Mouse (Mus musculus) midbrain, embryonic 12.5 days (tissue): ENCODE measurements around the gene Wfdc2. TPM values are rescaled to one million over a fixed set of nuclear protein-coding genes. Genes with fewer than 3 reads are reported as not detected.
"Not testable (repeated sequence)": the region's sequence is repeated elsewhere in the genome, so short reads cannot be mapped to it uniquely, and the experiment has no call there.

Experiments
- ATAC-seq: fragments of 200-750 bp; cut with Nextera tagmentation; 2 replicates; pipeline ENCODE4 v1.8.0; 2017; ENCODE audit warnings: low read depth, moderate TSS enrichment, moderate library complexity; ENCODE audit not compliant: low FRiP score
- H3K27ac ChIP-seq: fragments of 300-500 bp; sonication (generic); replicated peaks from 2 replicates; pipeline ENCODE4 v1.5.1; 2016; ENCODE audit warnings: mild to moderate bottlenecking
- H3K27me3 ChIP-seq: fragments of 300-500 bp; sonication (generic); 2 replicates; pipeline ENCODE4 v1.6.1; 2016; ENCODE audit warnings: mild to moderate bottlenecking
- H3K36me3 ChIP-seq: fragments of 300-500 bp; sonication (generic); 2 replicates; pipeline ENCODE4 v1.6.1; 2016
- H3K4me1 ChIP-seq: fragments of 300-500 bp; sonication (generic); 2 replicates; pipeline ENCODE4 v1.6.1; 2016
- H3K4me2 ChIP-seq: fragments of 300-500 bp; sonication (generic); replicated peaks from 2 replicates; pipeline ENCODE4 v1.6.1; 2016; ENCODE audit warnings: mild to moderate bottlenecking, moderate library complexity
- H3K4me3 ChIP-seq: fragments of 300-500 bp; sonication (generic); 2 replicates; pipeline ENCODE4 v1.5.1; 2016; ENCODE audit warnings: mild to moderate bottlenecking
- H3K9ac ChIP-seq: fragments of 300-500 bp; sonication (generic); replicated peaks from 2 replicates; pipeline ENCODE4 v1.6.1; 2016; ENCODE audit warnings: mild to moderate bottlenecking, moderate library complexity
- H3K9me3 ChIP-seq: fragments of 300-500 bp; sonication (generic); 2 replicates; pipeline ENCODE4 v1.6.1; 2016; ENCODE audit warnings: mild to moderate bottlenecking
- WGBS: fragments of 180-500 bp; shearing (Covaris S2); methylation state at CpG from one replicate; pipeline ENCODE4 v1.1.7; 2016; 5-methylcytosine and 5-hydroxymethylcytosine counted together
- polyA plus RNA-seq: library from polyadenylated mRNA; unstranded; fragments of >200 nt; fragmentation: Nextera tagmentation; extraction: Ambion mirVana; gene quantifications from 2 replicates; pipeline ENCODE4 v1.2.1, GENCODE M21; 2016

The Wfdc2 gene
- polyA plus RNA-seq, 1 experiment from 2014 or later: 15.3 TPM

DNA sequence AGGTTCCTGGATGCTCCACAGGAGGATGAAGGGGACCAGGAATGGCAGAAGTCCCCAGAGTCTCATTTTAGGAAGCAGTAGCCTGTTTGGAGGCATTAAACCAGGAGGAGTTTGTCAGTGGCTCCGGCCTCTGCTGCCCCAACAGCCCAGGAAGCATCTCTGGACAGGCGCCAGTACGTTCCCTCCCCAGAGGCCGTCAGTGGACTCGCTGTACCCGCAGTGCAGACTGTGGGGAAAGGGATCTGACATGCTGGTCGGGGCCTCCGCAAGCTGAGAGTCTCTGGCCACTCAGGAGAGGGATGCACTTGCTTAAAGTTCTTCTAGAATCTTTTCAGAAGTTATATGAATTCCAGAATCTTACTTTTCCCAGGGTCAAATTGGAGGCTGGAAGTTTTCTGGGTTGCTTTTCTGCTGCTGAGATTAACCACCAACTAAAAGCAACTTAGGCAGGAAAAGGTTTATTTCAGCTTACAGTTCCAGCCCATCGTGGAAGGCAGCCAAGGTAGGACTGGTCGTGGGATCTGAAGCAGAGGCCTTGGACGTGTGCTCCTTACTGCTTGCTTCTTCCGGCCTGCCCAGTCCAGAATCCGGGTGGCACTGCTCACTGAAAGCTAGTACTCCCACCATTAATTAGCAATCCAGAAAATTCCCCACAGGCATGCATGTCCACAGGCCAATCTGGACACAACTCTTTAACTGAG, 23.0 kb downstream of the Wfdc2 start, which contains the start of gene Wfdc6a:
Gene Wfdc6a, minus strand, starts transcription at position 423 of the 701 bp plus-strand sequence.
- ATAC-seq: not testable (repeated sequence)

DNA sequence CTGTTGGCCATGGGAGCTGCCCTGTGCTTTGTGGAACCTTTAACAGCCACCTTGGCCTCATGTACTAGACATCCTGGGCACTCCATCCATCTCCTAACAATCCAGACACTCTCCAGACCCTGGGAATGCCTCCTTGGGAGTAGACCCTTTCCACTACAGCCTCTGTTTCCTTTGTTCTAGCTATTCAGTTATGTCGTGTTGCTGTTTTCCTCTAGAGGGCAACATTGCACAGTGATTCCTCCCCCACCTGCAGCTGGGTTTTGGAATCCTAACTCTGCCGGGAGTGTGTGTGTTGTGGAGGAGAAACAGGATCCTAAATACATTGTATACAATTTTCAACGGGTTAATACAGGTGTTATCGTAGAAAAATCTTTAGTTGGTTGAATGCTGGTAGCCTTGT, 29.8 kb downstream of the Wfdc2 start:
- 7% methylated on average over 4 of the region's 4 CpGs for WGBS
- no peak overlapping the region for H3K27ac ChIP-seq
- no peak for ATAC-seq

More for the DNA sequence above, 23.0 kb downstream of the Wfdc2 start, which contains the start of gene Wfdc6a:
- H3K36me3 ChIP-seq, H3K9ac ChIP-seq, H3K4me3 ChIP-seq, H3K9me3 ChIP-seq, H3K27me3 ChIP-seq, H3K4me1 ChIP-seq, H3K4me2 ChIP-seq, H3K27ac ChIP-seq: not testable (repeated sequence)
- 69% methylated on average over 13 of the region's 13 CpGs for WGBS

DNA sequence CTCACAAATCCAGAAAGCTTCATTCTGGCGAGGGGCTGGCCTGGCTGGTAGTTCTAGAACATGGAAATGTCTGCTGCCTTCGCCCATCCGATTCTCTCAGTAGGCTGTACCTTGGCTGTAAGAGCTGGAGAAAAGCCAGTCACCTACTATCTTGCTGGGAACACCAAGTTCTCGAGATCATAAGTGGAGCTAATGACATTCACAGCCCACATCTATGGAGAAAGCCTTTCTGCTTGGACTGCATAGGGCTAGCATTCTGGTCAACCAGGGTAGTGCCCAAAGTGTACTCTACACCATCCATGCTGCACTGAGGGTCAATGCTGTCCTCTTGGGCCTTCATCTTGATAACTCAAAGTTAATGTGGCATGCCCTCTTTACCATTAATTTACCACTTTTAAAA, 31.3 kb downstream of the Wfdc2 start, which contains the start of gene Eppin:
Gene Eppin, minus strand, starts transcription at position 101 of the 400 bp plus-strand sequence.
- no peak for ATAC-seq
- H3K9ac ChIP-seq: no peak within 1 kb of the TSS
- no peaks in the 10 kb centered on the region; the same call in 1 of the 2 replicates for H3K27me3 ChIP-seq
- H3K36me3 ChIP-seq: no peaks in the 10 kb centered on the region
- H3K9me3 ChIP-seq: no peaks in the 10 kb centered on the region
- no peak within 1 kb of the TSS for H3K4me2 ChIP-seq
- no peak within 1 kb of the TSS for H3K27ac ChIP-seq
- H3K4me3 ChIP-seq: no peak within 1 kb of the TSS
- WGBS: 70% methylated on average over 4 of the region's 4 CpGs
- no peaks in the 10 kb centered on the region for H3K4me1 ChIP-seq

More for the DNA sequence above, 29.8 kb downstream of the Wfdc2 start:
- Histone ChIP-seq H3K4me3 (no peak overlapping the region), H3K9ac (no peak overlapping the region), H3K36me3 (no peaks in the 10 kb centered on the region), H3K9me3 (no peaks in the 10 kb centered on the region), H3K27me3 (no peaks in the 10 kb centered on the region; the same call in 1 of the 2 replicates), H3K4me1 (no peaks in the 10 kb centered on the region), H3K4me2 (no peak overlapping the region)

DNA sequence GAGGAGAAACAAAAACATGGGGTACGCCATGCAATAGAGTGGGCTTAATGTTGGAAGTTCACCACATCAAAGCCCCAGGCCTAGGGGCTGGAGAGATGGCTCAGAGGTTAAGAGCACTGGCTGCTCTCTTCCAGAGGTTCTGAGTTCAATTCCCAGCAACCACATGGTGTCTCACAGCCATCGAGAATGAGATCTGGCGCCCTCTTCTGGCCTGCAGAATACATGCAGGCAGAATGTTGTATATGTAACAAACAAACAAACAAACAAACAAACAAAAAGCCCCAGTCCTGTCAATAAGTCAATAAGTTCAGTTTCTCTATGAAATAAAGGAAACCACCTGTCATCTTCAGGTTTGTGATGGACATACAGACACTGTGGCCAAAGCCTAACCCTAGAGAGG, 38.0 kb downstream of the Wfdc2 start:
- WGBS: 72% methylated on average over 3 of the region's 3 CpGs

DNA sequence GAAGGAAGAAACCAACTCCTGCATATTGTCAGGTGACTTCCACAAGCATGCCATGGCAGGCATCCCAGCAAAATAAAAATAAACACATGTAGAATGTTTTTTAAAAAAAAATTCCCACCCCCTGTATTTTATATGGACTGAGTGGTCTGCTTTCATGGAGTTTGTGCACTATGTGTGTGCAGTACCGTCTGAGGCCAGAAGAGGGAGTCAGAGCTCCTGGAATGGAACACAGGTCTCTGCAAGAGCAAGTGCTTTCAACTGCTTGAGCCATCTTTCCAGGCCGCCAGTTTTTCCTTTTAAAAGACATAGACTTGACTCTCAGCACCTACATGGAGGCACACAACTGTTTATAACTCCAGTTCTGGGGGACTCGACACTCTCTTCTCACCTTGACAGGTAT, 41.3 kb downstream of the Wfdc2 start:
- Histone ChIP-seq H3K36me3 (no peaks in the 10 kb centered on the region), H3K27ac (no peak overlapping the region), H3K27me3 (no peaks in the 10 kb centered on the region; the same call in 1 of the 2 replicates), H3K4me2 (no peak overlapping the region), H3K9ac (no peak overlapping the region), H3K4me3 (no peak overlapping the region), H3K4me1 (no peaks in the 10 kb centered on the region), H3K9me3 (no peaks in the 10 kb centered on the region)
- no peak for ATAC-seq
- WGBS: 91% methylated on average over 3 of the region's 3 CpGs

More for the DNA sequence above, 38.0 kb downstream of the Wfdc2 start:
- no peaks in the 10 kb centered on the region for H3K27me3 ChIP-seq
- H3K4me2 ChIP-seq: no peak overlapping the region
- no peak overlapping the region for H3K27ac ChIP-seq
- ATAC-seq: no peak
- H3K4me3 ChIP-seq: no peak overlapping the region
- H3K36me3 ChIP-seq: no peaks in the 10 kb centered on the region
- no peaks in the 10 kb centered on the region for H3K4me1 ChIP-seq
- H3K9me3 ChIP-seq: no peaks in the 10 kb centered on the region
- no peak overlapping the region for H3K9ac ChIP-seq

GRCm38 (mm10) chr2:164604411-164604810, 42.2 kb downstream of the Wfdc2 start:
- 91% methylated on average over 8 of the region's 8 CpGs for WGBS
- Histone ChIP-seq H3K4me3 (no peak overlapping the region), H3K9me3 (no peaks in the 10 kb centered on the region), H3K27me3 (no peaks in the 10 kb centered on the region; the same call in 1 of the 2 replicates), H3K4me1 (no peaks in the 10 kb centered on the region), H3K27ac (no peak overlapping the region), H3K9ac (no peak overlapping the region), H3K4me2 (no peak overlapping the region), H3K36me3 (no peaks in the 10 kb centered on the region)
- ATAC-seq: no peak

GRCm38 (mm10) chr2:164608781-164609180, 46.6 kb downstream of the Wfdc2 start:
- 83% methylated on average over 6 of the region's 6 CpGs for WGBS
- Histone ChIP-seq H3K27me3 (no peaks in the 10 kb centered on the region; the same call in 1 of the 2 replicates), H3K9me3 (no peaks in the 10 kb centered on the region)

DNA sequence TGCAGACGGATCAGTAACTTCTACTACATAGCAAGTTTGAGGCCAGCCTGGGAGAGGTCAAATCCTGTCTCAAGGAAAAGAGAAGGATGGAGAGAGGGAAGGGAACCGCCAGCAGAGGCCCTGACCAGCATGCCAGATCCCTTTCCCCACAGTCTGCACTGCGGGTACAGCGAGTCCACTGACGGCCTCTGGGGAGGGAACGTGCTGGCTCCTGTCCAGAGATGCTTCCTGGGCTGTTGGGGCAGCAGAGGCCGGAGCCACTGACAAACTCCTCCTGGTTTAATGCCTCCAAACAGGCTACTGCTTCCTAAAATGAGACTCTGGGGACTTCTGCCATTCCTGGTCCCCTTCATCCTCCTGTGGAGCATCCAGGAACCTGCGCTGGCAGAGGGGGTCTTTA, 51.3 kb downstream of the Wfdc2 start, which contains the start of the genes Wfdc6b and Wfdc8:
Gene Wfdc6b, plus strand, starts transcription at position 52 of the 400 bp plus-strand sequence.
Gene Wfdc8, minus strand, starts transcription at position 156 of the 400 bp plus-strand sequence.
- H3K4me1 ChIP-seq, H3K9ac ChIP-seq, ATAC-seq, H3K27ac ChIP-seq, H3K27me3 ChIP-seq, H3K36me3 ChIP-seq, H3K4me3 ChIP-seq, H3K9me3 ChIP-seq, H3K4me2 ChIP-seq: not testable (repeated sequence)
- WGBS: 69% methylated on average over 8 of the region's 8 CpGs

More at GRCm38 (mm10) chr2:164608781-164609180, 46.6 kb downstream of the Wfdc2 start:
- ATAC-seq: no peak
- H3K4me3 ChIP-seq: no peak overlapping the region
- H3K9ac ChIP-seq: no peak overlapping the region
- H3K36me3 ChIP-seq: no peaks in the 10 kb centered on the region
- no peak overlapping the region for H3K27ac ChIP-seq
- no peak overlapping the region for H3K4me2 ChIP-seq
- no peaks in the 10 kb centered on the region for H3K4me1 ChIP-seq

GRCm38 (mm10) chr2:164615386-164615785, 53.2 kb downstream of the Wfdc2 start:
- WGBS: 95% methylated on average over 3 of the region's 3 CpGs
- ATAC-seq: no peak
- H3K9ac ChIP-seq: no peak overlapping the region
- no peak overlapping the region for H3K4me3 ChIP-seq
- no peak overlapping the region for H3K27ac ChIP-seq
- H3K4me2 ChIP-seq: no peak overlapping the region
- no peaks in the 10 kb centered on the region for H3K27me3 ChIP-seq
- no peaks in the 10 kb centered on the region for H3K4me1 ChIP-seq
- no peaks in the 10 kb centered on the region for H3K36me3 ChIP-seq
- no peaks in the 10 kb centered on the region for H3K9me3 ChIP-seq

Other genes with a start within 250 kb of the Wfdc2 start
- gene Svs6, start 245.7 kb upstream of the Wfdc2 start, polyA plus RNA-seq: not detected in 2 replicates
- not detected in 2 replicates for gene Svs5, start 229.7 kb upstream of the Wfdc2 start, polyA plus RNA-seq
- gene Slpi, start 173.3 kb upstream of the Wfdc2 start, polyA plus RNA-seq: not detected in 2 replicates
- gene Rbpjl, start 159.3 kb upstream of the Wfdc2 start, polyA plus RNA-seq: 0.15 TPM in 1 of 2 replicates, not detected in the other
- gene Matn4, start 157.3 kb upstream of the Wfdc2 start, polyA plus RNA-seq: 2.8 and 13.5 TPM in 2 replicates
- 10.5 and 11.3 TPM in 2 replicates for gene Sdc4, start 118.5 kb upstream of the Wfdc2 start, polyA plus RNA-seq
- 68.8 and 69.6 TPM in 2 replicates for gene Sys1, start 105.4 kb upstream of the Wfdc2 start, polyA plus RNA-seq
- gene Gm20458, start 101.4 kb upstream of the Wfdc2 start, polyA plus RNA-seq: 3.8 and 6.9 TPM in 2 replicates
- gene Trp53tg5, start 88.7 kb upstream of the Wfdc2 start, polyA plus RNA-seq: 0.19 TPM in 1 of 2 replicates, not detected in the other
- 4.7 and 6.0 TPM in 2 replicates for gene Dbndd2, start 76.3 kb upstream of the Wfdc2 start, polyA plus RNA-seq
- 46.2 and 48.7 TPM in 2 replicates for gene Pigt, start 64.9 kb upstream of the Wfdc2 start, polyA plus RNA-seq
- gene Spint3, start 11.0 kb downstream of the Wfdc2 start, polyA plus RNA-seq: not detected in 2 replicates
- gene Wfdc6a, start 23.0 kb downstream of the Wfdc2 start, polyA plus RNA-seq: not detected in 2 replicates
- not detected in 2 replicates for gene Eppin, start 31.2 kb downstream of the Wfdc2 start, polyA plus RNA-seq
- gene Wfdc6b, start 51.1 kb downstream of the Wfdc2 start, polyA plus RNA-seq: not detected in 2 replicates
- gene Wfdc8, start 51.2 kb downstream of the Wfdc2 start, polyA plus RNA-seq: not detected in 2 replicates
- not detected in 2 replicates for gene Wfdc16, start 76.4 kb downstream of the Wfdc2 start, polyA plus RNA-seq
- not detected in 2 replicates for gene Wfdc10, start 93.6 kb downstream of the Wfdc2 start, polyA plus RNA-seq
- gene Wfdc9, start 94.2 kb downstream of the Wfdc2 start, polyA plus RNA-seq: not detected in 2 replicates
- gene Wfdc11, start 111.7 kb downstream of the Wfdc2 start, polyA plus RNA-seq: not detected in 2 replicates
- gene Wfdc13, start 122.7 kb downstream of the Wfdc2 start, polyA plus RNA-seq: not detected in 2 replicates
- gene Spint4, start 136.1 kb downstream of the Wfdc2 start, polyA plus RNA-seq: not detected in 2 replicates
- not detected in 2 replicates for gene Spint5, start 152.9 kb downstream of the Wfdc2 start, polyA plus RNA-seq
- gene Wfdc3, start 183.5 kb downstream of the Wfdc2 start, polyA plus RNA-seq: 0.93 and 1.1 TPM in 2 replicates
- gene Dnttip1, start 183.6 kb downstream of the Wfdc2 start, polyA plus RNA-seq: 87.6 and 90.0 TPM in 2 replicates
- 438 and 455 TPM in 2 replicates for gene Ube2c, start 207.5 kb downstream of the Wfdc2 start, polyA plus RNA-seq
- gene Tnnc2, start 217.6 kb downstream of the Wfdc2 start, polyA plus RNA-seq: 0.52 and 0.77 TPM in 2 replicates
- 14.4 and 18.3 TPM in 2 replicates for gene Snx21, start 223.4 kb downstream of the Wfdc2 start, polyA plus RNA-seq
- gene Acot8, start 242.5 kb downstream of the Wfdc2 start, polyA plus RNA-seq: 13.4 and 16.5 TPM in 2 replicates
- gene Zswim3, start 242.7 kb downstream of the Wfdc2 start, polyA plus RNA-seq: 10.8 and 12.1 TPM in 2 replicates